Mouse (Mus musculus) CD8-positive naive resting alpha-beta T cell, adult 57 days (primary cell): ENCODE data around the gene Hcrt. TPM values are rescaled to one million over a fixed set of nuclear protein-coding genes. Genes with fewer than 3 reads are reported as not detected.

ENCODE experiments used
- total RNA-seq: library from RNA; stranded (reverse); gene quantifications from one replicate; pipeline ENCODE4 v1.2.4, GENCODE M21; 2023

Hcrt gene
- not detected for total RNA-seq

DNA sequence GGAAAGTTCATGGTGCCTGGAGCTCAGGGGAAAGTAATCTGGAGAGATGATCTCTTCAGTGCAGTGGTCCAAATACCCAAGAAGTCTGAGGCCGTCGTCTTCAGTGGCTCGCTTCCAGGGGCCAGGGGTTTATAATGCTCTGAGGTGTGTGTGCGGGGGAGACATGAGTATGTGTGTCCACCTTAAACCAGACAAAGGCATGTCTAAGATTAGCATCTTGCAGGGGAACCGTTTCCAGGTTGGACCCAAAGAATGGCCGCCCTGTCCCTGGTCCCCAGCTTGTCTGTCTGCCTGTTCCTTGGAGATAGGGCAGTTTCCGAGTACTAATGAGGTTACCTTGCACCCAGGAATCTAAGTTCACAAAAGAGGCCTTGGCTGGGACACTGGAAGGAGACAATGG lies at the start of gene Hcrt:
Hcrt (minus strand) TSS at position 101 of the 400 bp plus-strand sequence.

DNA sequence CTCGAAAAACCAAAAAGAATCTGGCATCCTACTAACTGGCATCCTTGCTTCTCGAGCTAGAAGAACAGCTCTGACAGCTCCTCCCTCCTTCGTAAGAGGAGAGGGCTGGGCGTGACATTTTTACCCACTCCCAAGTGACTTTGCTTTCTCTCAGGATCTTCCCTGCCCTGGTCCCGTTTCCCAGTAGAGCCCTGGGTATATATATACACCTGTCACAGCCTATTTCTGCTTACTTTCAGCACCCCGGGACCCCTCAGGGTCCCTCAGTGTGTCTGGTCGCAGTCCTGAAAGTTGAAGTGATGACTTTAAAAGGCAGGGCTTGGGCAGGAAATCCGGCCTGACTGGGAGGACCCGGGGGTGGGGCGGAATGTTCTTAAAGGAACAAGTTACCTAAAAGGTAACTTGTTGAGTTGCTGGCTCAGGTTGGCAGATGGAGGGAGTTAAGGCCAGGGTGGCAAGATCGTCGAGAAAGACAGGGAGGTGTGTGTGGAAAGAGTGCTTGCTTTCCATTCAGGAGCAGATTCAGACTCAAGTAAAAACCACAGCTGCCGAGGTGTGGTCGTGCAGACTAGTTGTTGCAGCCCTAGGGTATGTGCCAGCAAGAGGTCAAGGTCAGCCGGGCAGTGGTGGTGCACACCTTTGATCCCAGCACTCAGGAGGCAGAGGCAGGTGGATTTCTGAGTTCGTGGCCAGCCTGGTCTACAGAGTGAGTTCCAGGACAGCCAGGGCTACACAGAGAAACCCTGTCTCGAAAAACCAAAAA lies 8.1 kb upstream of the Hcrt start, which contains the start of gene Ghdc:
Ghdc (minus strand) TSS at position 312 of the 763 bp plus-strand sequence.

DNA sequence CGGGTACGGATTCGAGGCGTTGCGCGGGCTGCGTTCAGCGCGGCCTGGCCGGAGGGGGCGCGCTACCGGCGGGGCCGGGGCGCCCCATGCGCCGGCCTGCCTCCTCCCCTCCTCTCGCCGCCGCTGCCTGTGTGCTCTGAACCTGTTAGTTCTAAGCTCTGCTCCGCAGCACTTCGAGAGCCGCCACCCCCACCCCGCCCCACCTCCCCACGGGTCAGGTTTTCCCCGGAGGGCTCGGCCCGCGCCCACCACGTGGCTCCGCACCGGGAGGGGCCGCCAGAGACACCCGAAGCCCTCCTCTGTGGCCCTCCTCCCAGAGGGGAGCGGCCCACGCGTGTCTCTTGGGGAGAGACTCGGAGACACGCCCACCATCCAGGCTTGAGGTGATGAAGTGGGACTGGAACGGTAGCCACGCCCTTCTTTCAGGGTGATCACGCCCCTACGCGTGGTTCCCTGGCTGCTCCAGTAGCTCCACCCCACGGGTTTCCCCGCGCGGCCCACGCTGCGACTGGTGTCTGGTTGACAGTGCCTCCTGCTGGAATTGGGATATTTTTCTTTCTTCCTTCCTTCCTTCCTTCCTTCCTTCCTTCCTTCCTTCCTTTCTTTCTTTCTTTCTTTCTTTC lies 3.0 kb downstream of the Hcrt start, which contains the start of gene Kcnh4:
Kcnh4 (minus strand) TSS at position 332 of the 623 bp plus-strand sequence.

DNA sequence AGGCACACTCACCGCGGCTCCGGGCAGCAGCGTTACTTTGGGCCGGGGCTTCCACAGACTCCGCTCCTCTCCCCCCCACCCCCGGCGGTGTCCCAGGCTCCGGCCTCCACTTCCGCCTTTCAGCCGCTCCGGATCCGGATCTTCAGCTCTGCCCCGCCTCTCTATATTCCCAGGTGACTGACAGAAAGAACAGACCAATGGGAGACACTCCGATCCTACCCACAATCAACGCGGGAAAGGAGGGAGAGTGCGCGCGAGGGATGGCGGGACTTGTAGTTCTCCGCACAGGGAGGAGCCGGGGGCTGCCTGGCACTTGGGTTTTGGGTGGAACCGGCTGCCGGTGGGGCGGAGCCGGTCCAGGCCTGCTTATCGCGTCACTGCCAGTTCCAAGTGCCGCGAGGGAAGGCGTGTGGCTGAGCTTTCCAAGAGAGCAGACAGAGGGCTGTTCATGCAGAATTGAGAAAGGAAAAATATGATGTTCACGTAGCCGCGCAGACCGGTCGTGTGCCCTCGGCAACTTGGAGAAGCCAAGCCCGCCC lies 24.6 kb downstream of the Hcrt start, which contains the start of gene Rab5c:
Rab5c (minus strand) TSS at position 150 of the 539 bp plus-strand sequence.

DNA sequence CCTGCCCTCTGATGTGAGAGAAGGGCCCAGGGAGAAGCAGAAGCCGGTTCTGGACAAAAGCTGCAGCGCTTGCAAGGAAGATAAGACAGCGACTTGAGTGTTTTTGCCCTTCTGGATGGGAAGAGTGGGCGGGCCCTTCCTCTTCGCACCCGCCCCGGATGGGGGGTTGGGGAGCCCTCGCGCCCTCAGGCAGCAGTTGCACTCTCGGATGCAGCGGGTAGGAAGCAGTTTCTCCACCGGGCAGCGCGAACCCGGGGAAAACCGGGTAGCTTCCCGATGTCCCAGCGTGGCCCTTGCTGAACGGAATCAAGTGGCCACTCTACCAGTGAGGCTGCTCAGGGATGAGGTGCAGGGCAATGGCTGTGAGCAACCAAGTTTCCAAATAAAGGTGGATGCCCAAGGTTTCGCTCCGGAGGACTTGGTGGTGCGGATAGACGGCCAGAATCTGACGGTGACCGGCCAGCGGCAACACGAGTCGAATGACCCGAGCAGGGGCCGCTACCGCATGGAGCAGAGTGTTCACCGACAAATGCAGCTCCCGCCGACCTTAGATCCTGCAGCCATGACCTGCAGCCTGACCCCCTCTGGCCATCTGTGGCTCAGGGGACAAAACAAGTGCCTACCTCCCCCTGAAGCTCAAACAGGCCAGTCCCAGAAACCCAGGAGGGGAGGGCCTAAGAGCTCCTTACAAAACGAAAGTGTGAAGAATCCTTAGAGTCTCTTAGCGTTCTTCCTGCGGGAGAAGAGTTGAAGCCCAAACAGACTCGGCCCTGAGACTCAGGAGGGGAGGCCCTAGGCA lies 48.8 kb downstream of the Hcrt start, which contains the start of gene Hspb9:
Hspb9 (plus strand) TSS at position 116 of the 799 bp plus-strand sequence.

DNA sequence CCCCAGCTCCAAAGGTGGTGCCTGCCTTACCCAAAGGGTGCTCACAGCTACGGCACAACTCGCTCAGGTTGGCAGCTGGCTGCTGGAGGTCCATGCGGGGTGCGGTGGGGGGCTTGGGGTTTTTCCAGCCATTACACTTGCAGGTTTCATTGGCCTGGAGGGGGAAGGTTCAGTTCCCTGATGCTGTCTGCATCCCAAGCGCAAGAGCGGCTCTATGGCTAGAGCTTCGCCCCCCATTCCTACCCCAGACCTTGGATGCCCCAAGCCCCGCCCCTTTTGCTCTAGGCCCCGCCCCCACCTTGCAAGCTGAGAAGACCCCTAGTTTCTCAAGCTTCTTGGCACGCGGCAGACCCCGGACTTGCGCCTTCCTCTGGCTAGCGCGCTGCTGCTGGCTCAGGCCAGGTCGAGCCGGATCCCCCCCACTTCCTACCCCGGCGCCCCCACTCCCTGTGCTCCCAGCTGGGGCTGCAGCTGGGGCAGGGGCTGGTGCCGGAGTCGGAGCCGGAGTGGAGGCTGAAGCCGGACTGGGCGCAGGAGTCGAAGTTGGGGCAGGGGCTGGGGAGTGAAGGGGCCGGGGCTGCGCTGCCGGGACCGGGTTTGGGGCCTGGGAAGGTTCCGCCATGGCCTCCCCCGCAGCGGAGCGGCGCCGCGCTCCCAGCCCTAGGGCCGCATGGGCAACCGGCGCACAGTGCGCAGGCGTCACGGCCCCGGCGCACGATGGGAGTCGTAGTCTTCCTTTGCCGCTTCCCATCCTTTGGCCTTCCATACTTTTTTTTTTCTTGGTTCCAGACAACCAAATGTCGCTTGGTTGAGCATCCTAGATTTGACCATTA lies 50.7 kb downstream of the Hcrt start, which contains the start of gene Kat2a:
Kat2a (minus strand) TSS at position 683 of the 833 bp plus-strand sequence.

Other genes starting within 250 kb of the Hcrt start
- gene Acly, start 234.9 kb downstream of the Hcrt start, total RNA-seq = 136 TPM
- gene Ttc25, start 217.3 kb downstream of the Hcrt start, total RNA-seq = not detected
- 133 TPM for gene Cnp, start 188.0 kb downstream of the Hcrt start, total RNA-seq
- gene Nkiras2, start 143.7 kb downstream of the Hcrt start, total RNA-seq = 14.1 TPM
- gene Dnajc7, start 142.8 kb downstream of the Hcrt start, total RNA-seq = 388 TPM
- not detected for gene Zfp385c, start 70.5 kb downstream of the Hcrt start, total RNA-seq
- 10.6 TPM for gene Dhx58, start 58.7 kb downstream of the Hcrt start, total RNA-seq
- gene Kat2a, start 50.5 kb downstream of the Hcrt start, total RNA-seq = 41.9 TPM
- gene Hspb9, start 49.1 kb downstream of the Hcrt start, total RNA-seq = not detected
- 121 TPM for gene Rab5c, start 24.7 kb downstream of the Hcrt start, total RNA-seq
- 0.58 TPM for gene Kcnh4, start 3.0 kb downstream of the Hcrt start, total RNA-seq
- 7.3 TPM for gene Ghdc, start 8.0 kb upstream of the Hcrt start, total RNA-seq
- 133 TPM for gene Stat5b, start 87.8 kb upstream of the Hcrt start, total RNA-seq
- gene Stat5a, start 96.4 kb upstream of the Hcrt start, total RNA-seq = 81.4 TPM
- 216 TPM for gene Stat3, start 176.6 kb upstream of the Hcrt start, total RNA-seq
- gene Cavin1, start 208.0 kb upstream of the Hcrt start, total RNA-seq = 0.18 TPM
- gene Atp6v0a1, start 246.5 kb upstream of the Hcrt start, total RNA-seq = 8.4 TPM